Mouse (Mus musculus) splenic B cell, adult 2 months (primary cell): Measurements from ENCODE around the gene Gabrb1.
A peak's percentile ranks its signal among the peaks of the same experiment; 100 is the strongest.
"Not testable (repeated sequence)": the region's sequence is repeated elsewhere in the genome, so short reads cannot be mapped to it uniquely, and the experiment has no call there.

Experiments
- DNase-seq: peaks from one replicate; pipeline ENCODE4 v3.0.0-alpha.2; 2011; ENCODE audit warnings: low read depth, low spot score
- H3K27me3 ChIP-seq: 2 replicates; pipeline ENCODE4 v1.6.1; 2012; ENCODE audit warnings: mild to moderate bottlenecking, low read length, moderate library complexity, mixed read lengths; ENCODE audit not compliant: control insufficient read depth, poor library complexity, insufficient read depth, severe bottlenecking
- H3K36me3 ChIP-seq: 2 replicates; pipeline ENCODE4 v1.6.1; 2012; ENCODE audit warnings: mild to moderate bottlenecking, low read length, moderate library complexity, mixed read lengths; ENCODE audit not compliant: control insufficient read depth, poor library complexity, insufficient read depth, severe bottlenecking

The Gabrb1 gene

DNA sequence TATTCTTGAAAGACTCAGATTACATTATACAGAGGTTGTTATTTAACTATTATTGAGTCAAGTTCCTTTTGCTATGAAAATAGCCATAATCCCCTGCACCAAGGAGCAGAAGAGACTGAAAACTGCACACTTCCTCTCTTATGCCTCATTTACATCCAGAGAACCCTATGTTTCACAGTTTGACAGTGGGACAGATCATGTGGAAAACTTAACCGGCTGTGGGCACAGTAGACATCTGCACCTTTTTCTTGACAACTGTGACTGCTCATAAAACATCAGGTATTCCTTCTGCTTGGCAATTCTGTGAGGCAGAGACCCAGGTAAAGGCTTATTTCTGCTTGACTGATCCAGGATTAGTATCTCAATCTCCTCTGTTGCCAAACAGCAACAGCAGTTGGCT, 481.7 kb downstream of the Gabrb1 start:
- DNase-seq: no peak
- H3K27me3 ChIP-seq: no peaks in the 10 kb centered on the region
- H3K36me3 ChIP-seq: no peaks in the 10 kb centered on the region

- Histone ChIP-seq H3K27me3 (no peaks in the 10 kb centered on the region), H3K36me3 (no peaks in the 10 kb centered on the region)
- no peak for DNase-seq
Observed at GRCm38 (mm10) chr5:72148679-72149078, 490.8 kb downstream of the Gabrb1 start.

- H3K27me3 ChIP-seq: no peaks in the 10 kb centered on the region
- no peak for DNase-seq
- 0 out of 2 replicates have a peak, but pooled peaks cover 2% of the 10 kb centered on the region for H3K36me3 ChIP-seq
Observed at GRCm38 (mm10) chr5:72150870-72151269, 493.0 kb downstream of the Gabrb1 start.

- H3K36me3 ChIP-seq, H3K27me3 ChIP-seq, DNase-seq: not testable (repeated sequence)
Observed at GRCm38 (mm10) chr5:72155686-72156085, 497.8 kb downstream of the Gabrb1 start.

DNA sequence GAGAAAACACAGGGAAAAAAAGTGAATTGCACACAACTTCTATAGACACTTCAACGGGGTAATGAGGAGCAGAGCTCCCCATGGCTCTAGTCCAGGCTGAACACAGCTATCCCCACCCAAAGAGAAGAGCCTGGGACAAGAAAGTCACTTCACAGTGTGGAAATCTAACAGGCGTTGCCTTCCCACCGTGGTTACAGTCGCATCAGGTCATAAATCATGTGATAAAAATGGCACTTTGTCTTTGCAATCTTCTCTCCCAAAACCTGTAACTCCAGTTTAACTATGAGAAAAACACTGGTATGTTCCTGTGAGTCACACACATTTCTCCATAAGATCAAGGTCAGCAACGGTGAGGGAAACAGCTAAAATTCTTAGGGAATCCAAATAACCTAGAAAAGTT, 498.7 kb downstream of the Gabrb1 start:
- DNase-seq: no peak
- Histone ChIP-seq H3K36me3 (peaks cover 6% of the 10 kb centered on the region; the same call in 1 of the 2 replicates), H3K27me3 (no peaks in the 10 kb centered on the region)

GRCm38 (mm10) chr5:72158667-72159066, 500.8 kb downstream of the Gabrb1 start:
- no peaks in the 10 kb centered on the region for H3K27me3 ChIP-seq
- H3K36me3 ChIP-seq: peaks cover 6% of the 10 kb centered on the region; the same call in 1 of the 2 replicates

DNA sequence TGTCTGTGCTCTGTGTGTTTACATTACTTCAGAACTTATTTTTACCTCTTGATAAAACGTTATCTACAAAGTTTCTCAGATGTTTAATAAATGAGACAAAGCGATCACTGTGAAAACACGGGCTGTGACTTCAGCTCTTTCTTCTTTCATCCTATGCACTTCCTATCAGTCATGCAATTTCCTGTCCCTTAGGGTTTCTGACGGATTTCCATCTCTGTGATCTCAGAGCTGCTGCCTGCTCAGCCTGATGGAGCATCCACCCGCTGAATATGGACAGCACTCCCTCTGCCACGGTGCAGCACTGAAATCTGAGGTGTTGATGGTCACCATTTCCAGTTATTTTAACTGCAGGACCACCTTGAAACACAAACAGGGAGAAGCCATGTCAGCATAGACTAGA, 501.6 kb downstream of the Gabrb1 start:
- H3K36me3 ChIP-seq: peaks cover 6% of the 10 kb centered on the region; the same call in 1 of the 2 replicates
- H3K27me3 ChIP-seq: no peaks in the 10 kb centered on the region
- no peak for DNase-seq

More at GRCm38 (mm10) chr5:72158667-72159066, 500.8 kb downstream of the Gabrb1 start:
- no peak for DNase-seq

DNA sequence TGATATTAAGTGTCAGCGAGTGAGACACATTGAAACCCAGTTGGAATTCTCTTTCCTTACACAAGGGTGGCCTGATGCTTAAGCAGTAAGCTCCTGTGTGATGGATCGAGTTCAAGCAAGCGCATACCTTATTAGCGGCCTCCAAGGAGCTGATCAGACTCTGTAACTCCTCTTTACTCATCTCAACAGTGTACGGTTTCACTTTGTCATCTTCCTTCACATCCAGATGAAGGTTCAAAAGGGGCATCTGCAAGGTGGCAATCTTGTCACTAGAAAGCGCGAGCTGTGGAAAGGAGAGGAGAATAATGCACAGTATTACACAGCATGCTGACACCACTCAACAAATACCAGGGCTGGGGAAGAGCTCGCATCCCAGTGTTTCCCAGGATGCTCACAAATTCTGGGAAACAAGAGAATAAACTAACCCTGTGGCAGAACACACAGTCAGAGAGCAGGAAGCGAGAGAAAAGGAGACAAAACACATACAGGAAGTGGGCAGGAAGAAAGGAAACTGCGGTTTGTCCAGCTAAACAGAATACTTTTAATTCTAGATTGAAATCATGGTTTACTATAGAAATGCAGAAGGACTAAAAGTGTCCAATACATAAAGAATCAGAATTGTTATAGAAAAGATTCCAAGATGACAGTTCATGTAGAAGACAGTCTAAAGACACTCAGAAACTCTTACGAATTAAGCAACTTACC, 503.0 kb downstream of the Gabrb1 start:
- Histone ChIP-seq H3K36me3 (peaks cover 4% of the 10 kb centered on the region; the same call in 1 of the 2 replicates), H3K27me3 (no peaks in the 10 kb centered on the region)
- DNase-seq: peak; percentile 38

- Histone ChIP-seq H3K36me3 (peaks cover 4% of the 10 kb centered on the region; the same call in 1 of the 2 replicates), H3K27me3 (no peaks in the 10 kb centered on the region)
- peak; percentile 52 for DNase-seq
Observed at GRCm38 (mm10) chr5:72162855-72163254, 504.9 kb downstream of the Gabrb1 start.

- no peak for DNase-seq
Observed at GRCm38 (mm10) chr5:72164386-72164785, 506.5 kb downstream of the Gabrb1 start.

DNA sequence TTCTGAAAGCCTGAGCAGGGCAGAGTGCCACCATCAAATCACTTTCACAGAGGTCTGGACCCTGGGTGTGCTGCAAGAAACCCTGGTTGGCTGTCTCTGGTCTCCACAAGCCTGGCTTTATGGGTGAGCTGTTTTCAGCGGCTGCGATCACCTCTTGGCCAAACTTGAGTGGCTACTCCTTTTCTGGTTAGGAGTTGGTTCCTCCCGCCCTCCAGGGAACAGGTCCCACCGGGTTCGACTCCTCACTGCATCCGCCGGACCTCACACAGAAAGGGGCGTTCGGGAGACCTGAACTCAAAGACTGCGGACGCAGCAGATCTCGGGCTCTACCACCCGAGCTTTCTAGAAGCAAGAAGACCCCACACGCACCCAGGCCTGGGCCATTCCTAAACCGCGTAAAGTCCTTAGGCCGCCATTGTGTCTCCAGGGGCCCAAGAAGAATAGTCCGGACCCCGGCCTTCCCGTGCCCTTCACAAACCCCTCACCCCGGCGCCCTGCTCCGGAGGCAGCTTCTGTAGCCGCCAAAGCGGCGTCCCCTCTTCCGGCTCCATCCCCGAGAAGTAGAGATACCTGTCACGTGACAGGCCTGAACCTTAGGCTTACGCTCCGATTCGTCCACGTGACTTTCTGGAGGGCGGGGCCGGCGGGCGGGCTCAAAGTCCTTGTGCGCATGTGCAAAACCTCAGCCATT, 509.8 kb downstream of the Gabrb1 start, which contains the start of gene Commd8:
Gene Commd8, minus strand, starts transcription at position 596 of the 691 bp plus-strand sequence.
- no peaks in the 10 kb centered on the region for H3K36me3 ChIP-seq
- peak; percentile 94 for DNase-seq
- no peaks in the 10 kb centered on the region for H3K27me3 ChIP-seq

More at GRCm38 (mm10) chr5:72164386-72164785, 506.5 kb downstream of the Gabrb1 start:
- H3K36me3 ChIP-seq: no peaks in the 10 kb centered on the region
- no peaks in the 10 kb centered on the region for H3K27me3 ChIP-seq

GRCm38 (mm10) chr5:72168285-72168621, 510.3 kb downstream of the Gabrb1 start:
- Histone ChIP-seq H3K36me3 (no peaks in the 10 kb centered on the region), H3K27me3 (no peaks in the 10 kb centered on the region)
- no peak for DNase-seq

GRCm38 (mm10) chr5:72170067-72170466, 512.2 kb downstream of the Gabrb1 start:
- Histone ChIP-seq H3K27me3 (no peaks in the 10 kb centered on the region), H3K36me3 (no peaks in the 10 kb centered on the region)
- peak; percentile 55 for DNase-seq

DNA sequence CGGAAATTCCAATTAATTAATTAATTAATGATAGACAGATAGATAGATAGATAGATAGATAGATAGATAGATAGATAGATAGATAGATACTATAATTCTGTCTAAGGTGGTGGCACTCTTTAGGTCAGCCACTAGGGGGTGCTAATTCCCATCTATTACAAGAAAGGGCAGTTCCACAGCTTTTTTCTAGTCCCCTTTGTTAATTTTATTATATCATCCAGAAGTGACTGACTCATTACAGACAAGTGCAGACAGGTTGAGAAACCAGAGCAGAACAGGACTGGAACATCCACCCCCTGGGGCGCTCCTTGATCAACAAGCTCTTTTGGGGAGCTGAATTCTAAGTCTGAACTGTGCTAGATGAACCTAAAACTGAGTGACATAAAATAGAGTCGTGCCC, 514.8 kb downstream of the Gabrb1 start:
- peak; percentile 80 for DNase-seq

DNA sequence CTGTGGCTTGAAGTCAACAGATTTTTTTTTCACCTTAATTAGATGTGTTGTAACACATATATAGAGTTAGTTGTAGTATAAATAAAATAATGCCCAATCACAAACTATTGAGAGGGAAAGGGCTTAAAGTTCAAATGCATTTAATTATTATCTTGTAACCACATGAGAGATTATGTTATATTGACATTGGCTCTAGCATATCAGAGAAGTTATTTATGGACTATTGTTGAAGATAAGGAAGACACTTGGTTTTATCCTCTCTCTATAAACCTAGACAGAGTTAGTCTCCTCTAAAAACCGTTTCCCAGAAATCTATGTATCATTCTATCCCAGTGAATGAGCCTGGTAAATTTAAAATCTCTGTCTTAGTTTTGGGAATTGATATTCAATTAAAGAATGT, 515.6 kb downstream of the Gabrb1 start:
- Histone ChIP-seq H3K27me3 (no peaks in the 10 kb centered on the region), H3K36me3 (no peaks in the 10 kb centered on the region)
- no peak for DNase-seq

More for the DNA sequence above, 514.8 kb downstream of the Gabrb1 start:
- H3K27me3 ChIP-seq: no peaks in the 10 kb centered on the region
- no peaks in the 10 kb centered on the region for H3K36me3 ChIP-seq
